Mouse (Mus musculus): ENCODE results near the gene Prrg2.

- TF ChIP-seq CTCF (IDR thresholded peaks at IDR 0.05; ENCODE audit: low read depth) (no peak), EP300 (IDR thresholded peaks at IDR 0.05; ENCODE audit: low read depth) (no peak)
Measured at GRCm38 (mm10) chr7:45025601-45026220, 36.8 kb downstream of the Prrg2 start.

Data from liver, postnatal 0 days (tissue).